Mouse (Mus musculus): ENCODE results near the gene Trim9. TPM values are rescaled to one million over a fixed set of nuclear protein-coding genes. Genes with fewer than 3 reads are reported as not detected.

Gene Trim9
- total RNA-seq, 4 experiments from 2014 or later: 1.8 to 3.4 (median 3.1) TPM

DNA sequence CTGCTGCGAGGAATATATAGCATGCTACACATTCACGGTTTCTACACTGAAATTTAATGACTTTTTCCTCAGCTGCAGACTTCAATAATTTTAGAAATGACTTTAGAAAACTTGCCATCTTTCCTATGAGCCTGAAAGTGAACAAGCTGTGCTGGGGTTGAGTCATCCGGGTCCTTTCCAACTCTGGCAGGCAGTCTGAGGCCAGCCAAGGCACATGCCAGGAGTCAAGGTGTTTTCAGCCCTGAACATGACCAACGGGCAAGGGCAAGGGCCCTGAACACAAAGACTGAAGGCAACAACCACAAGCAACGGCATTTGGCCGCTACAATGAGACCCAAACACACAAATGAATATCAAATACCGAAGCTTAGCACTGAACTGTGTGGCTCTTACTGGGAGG is 21.6 kb downstream of the Trim9 start:
- peak; percentile 9 for DNase-seq

DNA sequence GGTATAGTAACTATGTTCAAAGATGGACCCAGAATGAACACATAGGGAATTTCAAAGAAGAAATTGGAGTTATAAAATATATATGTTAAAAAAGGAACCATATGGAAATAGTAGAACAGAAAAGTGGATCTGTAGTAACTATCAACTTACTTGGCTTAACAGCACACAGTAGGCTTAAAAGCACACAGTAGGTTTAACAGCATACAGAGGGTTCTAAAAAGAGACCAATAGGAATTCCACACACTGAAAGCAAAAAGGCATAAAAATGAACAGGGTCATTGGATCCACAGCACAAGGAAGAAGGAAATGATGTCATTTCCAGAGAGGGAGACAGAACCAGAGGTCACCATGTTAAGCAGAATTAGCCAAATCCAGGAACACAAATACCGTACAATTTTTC is 24.6 kb downstream of the Trim9 start:
- no peak for DNase-seq

DNA sequence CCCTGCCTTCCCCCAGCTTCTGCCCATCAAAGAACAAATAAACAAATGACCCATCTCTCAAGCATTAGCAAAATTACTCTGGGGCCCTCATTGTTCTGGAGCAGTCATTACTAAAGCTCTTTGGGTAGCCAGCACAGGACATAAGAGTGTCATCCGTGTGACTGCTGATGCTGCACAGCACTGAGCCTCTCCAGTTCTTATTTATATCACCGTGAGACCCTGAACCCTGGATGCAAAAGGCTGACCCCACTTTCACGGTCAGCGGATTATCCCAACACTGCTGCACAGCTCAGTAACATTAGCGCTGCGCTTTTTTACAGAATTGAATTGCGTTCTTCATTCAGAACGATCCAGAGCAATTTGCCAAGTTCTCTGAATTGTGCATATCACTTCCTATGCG is 31.3 kb downstream of the Trim9 start:
- DNase-seq: no peak

DNA sequence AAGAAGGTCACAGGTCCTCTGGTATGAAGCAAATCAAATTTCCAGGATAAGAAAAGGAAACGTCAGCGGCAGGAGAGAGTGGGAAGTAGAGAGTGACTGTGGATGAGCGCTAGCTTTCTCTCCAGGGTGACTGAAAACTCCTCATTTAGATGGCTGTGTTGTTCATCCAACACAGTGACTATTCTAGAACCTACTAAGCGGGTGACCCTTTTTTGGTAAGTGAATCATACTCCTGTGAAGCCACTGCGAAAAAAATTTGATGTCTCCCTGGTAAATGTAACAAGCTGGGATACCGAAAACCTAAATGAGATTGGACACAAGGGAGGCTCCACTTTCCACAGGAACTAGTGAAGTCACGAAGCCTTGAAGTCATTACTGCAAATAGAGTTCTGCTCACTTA is 39.5 kb downstream of the Trim9 start:
- DNase-seq: no peak

DNA sequence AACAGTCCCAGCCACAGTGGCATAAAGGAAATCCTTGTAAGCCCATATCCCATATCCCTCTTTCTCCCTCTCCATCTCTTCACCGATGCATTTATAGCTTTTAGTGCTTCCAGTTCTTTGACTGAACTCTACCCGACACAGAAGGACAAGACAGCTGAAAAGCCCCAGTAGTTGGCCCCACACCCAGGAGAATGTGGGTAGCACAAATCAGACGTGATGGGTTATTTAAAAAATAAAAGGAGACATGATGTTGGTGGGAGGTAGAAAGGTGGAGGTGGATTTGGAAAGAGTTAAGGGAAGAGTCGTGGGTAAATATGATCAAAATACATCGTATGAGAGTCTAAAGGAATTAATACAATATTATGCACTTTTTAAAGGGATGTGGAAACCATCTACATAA is 40.4 kb downstream of the Trim9 start:
- no peak for DNase-seq

DNA sequence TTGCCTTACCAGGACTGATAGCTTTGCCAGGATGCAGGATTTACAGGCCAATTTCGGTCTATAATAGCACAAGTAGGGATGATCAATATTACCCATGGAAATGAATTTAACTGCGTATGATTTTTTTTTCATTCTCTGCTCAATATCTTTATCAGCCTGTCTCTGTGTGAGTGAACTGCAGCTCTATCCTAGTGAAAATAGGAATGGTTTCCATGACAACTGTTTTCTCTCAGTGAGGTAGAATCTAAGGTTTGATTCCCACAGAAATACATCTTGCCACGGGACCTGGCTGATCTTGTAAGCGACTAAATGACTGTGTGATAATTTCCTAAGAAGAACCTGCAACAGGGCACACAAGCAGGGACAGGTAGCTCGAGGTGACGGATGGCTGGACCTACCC is 43.4 kb downstream of the Trim9 start:
- DNase-seq: no peak

DNA sequence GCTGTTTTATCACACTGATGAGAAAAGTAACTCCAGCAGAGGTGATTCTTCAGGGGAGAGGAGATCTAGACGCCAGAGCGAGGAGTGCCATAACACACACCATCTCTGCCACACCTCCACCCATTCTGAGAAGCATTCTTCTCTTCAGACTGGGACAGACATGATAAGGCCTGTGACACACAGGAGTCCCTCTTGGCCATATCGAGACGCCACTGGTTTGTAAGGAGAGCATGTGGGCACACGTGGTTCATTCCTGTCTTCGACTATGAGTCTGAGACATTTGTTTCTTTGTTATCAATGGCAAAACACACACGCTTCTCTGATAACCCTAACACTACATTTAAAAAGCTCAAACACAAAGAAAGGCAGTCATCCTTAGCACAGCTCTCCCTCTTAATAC is 43.9 kb downstream of the Trim9 start:
- DNase-seq: no peak

DNA sequence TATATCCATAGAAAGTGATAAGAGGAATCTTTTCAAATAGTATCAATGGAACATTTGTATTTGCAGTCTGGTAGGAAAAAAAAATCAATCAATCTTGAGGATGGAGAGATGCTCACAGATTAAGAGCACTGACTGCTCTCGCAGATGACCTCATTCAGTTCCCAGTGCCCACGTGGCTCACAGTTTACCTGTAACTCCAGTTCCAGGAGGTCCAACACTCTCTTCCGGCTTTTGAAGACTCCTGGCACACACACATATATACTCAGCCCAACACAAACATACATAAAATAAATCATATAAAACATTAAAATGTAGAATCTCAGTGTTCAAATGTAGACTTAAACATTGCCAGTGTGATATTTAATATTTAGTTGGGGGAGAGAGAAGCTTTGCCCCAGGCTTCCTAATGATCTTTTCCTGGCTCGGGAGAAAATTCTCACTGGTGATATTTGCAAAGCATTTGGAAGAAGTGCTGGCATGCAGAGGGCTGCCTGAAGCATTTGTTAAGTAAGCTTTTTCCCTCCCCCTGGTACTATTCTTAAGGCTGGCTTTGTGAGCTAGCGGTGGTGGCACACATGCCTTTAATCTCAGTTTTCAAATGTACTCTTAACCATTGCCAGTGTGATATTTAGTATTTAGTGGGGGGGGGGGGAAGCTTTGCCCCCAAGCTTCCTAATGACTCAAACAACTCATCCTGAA is 45.2 kb downstream of the Trim9 start:
- no peak for DNase-seq

DNA sequence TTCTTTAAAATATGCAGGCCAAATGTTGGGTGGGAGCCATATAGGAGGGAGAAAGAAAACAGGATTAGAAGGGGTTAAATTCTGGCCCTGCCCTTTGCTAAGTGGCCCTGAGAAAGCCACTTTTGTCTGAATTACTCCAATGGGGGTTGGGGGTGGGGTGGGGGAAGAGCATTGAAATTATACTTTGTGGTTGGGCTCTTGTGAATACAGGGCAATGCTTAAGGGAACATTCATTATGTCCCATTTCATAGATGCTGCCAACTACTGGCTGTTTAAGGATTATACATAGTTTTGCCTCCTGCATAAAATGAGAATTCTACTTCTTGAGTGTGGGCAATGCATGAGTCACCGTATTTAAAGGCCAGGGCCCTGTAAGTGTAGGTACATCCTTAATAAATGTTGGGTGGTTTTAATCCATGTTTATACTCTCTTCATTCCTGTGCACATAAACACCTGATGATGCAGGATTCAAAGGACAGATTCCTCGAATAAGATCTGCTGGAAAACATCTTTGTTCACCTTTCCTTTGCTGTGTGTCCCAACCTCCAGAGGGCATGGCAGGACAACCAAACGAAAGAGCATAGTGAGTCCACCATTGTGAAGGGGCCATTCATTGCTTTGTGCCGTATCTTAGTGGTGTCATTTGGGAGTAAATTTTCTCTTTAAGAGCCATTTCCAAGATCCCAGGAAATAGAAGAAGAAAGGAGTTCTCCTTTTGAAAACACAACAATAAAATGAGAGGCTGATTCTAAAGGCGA is 53.3 kb downstream of the Trim9 start:
- DNase-seq: no peak

DNA sequence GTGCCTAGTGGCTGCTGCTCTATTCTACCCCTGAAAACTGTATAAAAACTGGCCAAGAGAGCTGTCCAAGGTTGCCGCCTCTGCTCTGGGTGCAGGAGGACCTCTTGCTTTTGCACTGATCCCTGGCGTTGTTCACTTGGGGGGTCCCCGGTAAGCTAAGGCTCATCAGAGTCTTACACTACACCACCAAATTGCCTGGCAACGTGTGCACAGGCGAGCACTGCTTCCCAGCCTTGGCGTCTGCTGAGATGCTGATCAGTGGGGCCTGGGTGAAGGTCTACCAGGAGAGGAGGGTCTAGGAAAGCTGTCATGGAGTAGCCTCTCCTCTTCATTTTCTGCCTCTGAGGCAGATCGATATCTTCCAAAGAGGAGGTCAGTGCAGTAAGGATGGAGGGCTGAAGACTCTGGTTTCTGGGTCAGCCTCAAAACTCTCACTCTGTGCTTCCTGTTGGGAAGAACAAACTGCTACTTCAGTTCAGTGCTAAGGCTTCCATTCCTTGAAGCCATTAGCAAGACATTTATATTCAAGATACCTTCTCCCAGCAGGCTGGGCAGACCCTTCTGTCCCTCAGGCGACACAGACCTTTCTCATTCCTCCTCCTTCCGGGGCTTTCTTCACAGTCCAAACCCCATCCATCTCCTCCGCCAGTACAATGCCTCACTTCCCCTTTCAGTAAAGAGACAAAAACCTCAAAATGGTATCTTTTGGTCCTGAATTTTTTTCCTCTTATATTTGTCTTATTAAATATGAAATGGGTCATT is 54.1 kb downstream of the Trim9 start:
- no peak for DNase-seq

DNA sequence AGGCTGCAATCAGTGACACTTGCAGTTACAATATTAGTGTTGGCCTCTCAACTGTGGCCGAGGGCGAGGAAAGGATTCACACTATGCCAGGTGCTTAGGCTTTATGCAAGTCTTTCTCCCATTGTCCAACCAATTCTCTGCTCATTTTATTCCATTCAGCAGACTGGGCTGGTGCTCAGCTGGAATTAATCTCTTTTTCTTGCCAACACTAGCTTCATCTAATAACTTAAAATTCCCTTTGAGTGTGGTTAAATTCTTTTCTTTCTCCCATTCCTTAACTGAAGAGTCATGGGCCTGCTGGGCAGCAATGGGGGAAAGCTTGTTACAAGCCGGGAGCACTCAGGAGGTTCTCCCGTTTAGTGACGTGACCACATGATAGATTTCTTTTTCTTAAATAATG is 61.9 kb downstream of the Trim9 start:
- DNase-seq: no peak

DNA sequence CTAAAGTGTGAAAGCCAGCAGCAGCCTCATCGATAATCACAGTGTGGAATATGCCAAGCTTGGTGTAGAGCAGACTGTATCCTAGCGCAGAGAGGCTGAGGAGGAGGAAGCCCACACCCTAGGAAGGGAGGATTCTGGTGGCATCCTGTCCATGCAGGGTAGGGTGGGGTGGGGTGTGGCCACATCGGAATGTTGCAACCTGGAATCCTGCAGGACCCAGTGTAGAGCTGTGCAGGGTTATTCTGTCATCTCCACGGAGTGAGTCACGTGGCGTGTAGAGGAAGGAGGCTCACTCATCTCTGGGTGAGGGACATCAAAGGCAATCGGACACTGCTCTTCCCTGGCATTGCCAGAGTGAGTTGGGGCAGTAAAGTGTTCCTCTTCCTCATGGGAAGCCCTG is 62.4 kb downstream of the Trim9 start:
- DNase-seq: no peak

DNA sequence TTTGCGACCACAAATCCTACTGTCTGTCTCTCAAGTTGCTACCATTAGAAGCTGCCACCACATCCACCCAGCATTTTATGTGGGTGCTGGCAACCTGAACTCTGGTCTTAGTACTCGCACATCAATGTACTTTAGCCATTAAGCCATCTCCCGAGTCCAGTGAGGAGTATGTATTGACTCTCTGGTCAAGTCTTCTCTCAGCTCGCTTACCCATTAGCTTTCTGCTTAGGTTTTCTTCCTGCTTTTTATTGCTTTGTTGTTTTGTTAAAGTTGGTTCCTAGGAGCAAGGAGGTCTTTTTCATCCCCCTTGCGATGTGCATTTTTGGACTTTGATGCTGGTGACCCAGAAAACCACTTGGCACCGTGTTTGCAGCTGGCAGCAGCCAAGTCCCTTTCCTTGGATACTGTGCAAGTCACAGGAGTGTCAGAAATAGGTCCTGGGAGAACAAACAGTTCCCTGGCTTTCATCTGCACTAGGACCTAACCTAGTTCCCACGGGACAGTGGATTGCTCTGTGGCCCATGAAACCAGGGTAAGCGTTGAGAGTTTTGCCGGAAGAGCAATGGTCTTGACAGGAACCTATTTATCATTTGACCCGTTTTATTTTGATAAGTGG is 64.2 kb downstream of the Trim9 start:
- peak; percentile 3 for DNase-seq

DNA sequence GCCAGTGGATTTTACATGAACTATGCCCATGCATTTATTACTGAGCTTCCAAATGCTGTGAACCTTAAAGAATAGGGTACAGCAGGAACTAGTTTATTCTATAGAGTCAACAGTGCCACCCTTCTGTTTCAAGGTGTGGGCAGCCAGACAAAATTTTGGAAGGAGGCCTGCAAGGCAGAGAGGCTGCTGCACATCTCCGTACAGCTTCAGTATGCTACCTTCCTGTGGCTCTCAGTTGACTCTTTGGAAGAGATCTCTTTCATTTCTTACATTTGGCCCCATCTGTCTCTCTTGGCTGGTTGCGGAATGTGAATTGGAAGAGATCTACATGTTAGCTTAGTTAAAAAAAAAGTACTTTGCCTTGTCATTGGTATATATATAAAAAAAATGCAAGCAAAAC is 66.5 kb downstream of the Trim9 start:
- DNase-seq: no peak

DNA sequence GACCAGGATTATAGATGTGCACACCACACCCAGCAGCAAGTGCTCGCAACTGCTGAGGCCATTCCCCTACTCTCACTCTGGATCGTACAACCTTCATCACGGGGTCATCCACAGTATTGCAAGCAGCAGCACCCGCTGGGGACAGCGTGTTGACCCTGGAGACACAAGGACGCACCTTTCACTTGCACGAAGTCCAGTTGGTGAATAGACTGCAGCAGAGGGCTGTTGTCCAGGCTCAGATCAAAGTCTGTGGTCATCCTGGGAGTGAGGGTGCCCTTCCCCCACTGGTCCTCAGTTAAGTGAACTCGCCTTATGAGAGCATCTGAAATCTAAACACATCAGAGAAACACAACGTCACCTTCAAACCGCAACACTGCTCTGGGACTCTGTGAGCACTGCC is 67.0 kb downstream of the Trim9 start:
- DNase-seq: no peak

DNA sequence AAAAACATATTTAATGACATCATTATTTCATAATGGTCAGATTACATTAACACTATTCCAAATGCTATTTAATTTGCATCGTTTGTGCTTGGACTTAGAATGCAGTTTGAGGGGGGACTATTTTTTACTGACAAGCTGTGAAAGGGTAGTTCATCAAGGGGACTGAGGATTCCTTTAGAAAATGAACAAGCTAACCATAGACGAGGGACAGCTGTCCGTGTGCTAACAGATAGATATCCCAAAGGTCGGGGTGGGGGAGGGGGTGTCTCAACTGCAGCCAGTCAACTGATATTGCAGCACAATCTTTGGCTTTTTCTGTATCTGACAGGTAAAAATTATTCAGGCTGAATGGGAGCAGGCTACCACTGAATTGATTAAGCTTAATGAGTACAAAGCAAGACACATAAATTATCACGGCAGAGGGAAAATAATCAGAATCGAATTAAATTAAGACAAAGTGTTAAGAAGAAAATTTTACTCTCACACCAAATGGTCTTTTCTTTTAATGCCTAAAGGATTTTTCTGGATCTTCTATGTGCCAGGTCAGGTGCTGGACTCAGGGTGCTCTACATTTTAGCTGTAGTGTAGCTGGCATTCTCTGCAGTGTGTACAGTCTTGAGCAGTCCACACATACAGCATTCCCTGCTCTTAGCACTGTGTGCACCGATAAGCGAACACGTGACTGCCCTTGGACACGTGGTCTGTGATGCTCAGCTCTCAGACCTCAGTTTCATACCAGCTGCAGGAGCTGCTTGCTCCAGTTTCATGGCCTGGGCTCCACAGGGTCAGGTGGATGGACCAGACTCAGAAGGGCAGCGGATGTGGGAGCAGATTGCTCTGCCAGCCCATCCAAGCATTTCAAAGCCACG is 70.1 kb downstream of the Trim9 start:
- DNase-seq: no peak

DNA sequence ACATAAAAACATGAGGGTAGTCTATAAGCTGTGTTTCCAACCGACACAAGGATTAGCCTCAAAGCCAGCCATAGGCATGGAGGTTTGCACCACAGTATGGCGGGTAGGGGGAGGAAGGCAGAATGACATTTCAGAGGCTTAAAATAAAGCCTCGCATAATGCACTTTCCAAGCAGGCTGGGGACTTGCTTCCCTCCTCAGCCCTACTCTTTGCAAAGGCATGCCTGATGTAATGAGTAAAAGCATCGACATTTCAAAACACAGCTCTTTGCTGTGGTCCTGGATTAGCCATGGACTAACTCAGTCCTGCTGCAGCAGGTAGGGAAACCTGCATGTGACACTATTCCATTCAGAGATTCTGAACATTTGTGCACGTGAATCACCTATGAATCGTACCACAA is 77.7 kb downstream of the Trim9 start:
- DNase-seq: no peak

DNA sequence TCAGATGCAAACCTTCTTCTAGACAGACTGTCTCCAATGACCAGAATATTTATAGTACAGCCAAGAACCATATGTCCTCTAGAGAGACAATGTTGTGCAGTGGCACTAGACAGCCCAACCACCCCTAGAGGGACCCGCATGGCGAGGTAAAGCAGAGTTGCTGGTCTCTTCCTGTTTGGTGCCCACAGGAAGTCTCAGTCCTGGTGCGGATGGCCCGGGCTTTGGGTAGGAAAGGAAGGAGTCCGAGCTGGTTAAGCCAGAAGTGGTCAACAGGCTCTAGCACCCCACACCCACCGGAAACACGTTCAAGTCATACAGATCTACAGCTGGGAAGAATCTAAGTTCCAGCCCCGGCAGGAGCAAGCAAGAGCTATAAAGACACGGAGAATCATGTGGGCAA is 80.1 kb downstream of the Trim9 start:
- DNase-seq: no peak

DNA sequence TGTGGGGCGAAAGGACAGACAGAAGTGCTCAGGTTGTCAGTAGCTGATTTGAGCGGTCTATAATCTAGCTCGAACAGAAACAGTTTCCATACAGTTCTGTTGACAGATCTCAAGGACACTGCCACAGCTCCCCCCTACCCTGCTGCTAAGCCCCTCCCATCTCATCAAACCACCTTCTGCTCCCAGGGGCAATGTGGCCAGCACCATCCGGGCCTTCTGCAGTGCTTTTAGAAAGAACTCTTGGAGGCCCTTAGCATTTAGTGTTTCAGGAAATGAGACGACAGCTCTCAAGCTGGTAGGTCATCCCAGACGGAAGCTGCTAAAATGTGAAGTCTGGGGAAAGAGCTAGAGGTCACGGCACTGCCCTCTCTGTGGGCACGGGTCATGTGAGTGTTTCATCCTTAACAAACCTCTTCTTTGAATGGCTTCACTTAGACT is 80.9 kb downstream of the Trim9 start:
- no peak for DNase-seq

DNA sequence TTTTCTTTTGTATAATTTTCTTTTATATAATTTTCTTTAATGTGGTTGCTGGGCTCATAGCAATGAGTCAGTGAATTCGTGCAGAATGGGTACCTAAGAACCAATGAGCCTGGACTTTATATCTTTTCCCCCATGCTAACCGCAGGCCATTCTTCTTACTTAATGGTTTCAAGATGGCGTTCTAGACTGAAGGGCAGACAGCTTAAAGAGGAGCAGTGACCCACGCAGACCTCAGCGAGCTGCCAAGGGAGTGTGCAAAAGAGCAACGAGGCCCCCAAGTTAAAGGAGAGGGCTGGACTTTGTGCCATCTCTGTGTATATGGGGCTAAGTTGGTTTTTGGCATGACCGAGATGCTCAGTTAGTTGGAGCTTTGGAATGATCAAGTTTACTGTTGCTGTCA is 83.7 kb downstream of the Trim9 start:
- no peak for DNase-seq

DNA sequence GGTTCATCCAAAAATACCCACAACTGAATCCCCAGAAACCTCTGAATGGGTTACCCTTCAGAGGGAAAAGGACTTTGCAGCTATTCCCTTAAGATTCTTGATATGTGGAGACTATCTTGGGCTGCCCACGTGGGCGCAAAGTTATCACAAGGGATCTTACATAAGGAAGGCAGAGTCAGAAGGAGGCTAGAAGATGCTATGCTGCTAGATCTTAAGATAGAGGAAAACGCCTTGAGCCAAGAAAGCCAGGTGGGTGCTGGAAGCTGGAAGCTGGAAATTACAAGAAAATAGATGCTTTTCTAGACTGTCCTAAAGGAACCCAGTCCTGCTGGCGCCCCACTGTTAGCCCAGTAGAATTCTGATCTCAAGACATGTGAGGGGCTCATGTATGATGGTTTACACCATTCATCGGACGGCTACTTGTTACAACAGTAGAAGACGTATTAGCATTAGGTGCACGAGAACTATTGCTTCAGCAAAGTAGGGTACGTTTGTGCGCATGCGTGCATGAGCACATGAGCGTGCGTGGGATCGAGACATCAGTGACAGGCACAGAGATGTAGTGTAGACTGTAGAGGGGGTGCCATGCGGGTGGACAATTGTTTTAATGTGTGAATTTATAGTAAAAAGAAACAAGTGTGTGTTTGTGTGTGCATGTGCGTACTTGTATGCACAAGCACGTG is 85.0 kb downstream of the Trim9 start:
- DNase-seq: no peak

Measured in adrenal gland, adult 8-10 months (tissue).